Mouse (Mus musculus): ENCODE measurements at regions not wholly inside any gene's neighbourhood (a gene's known extent, or its start where the extent isn't known, plus 50 kb on each side); places are given as distances from the start of the nearest gene placed in this dataset.

DNA sequence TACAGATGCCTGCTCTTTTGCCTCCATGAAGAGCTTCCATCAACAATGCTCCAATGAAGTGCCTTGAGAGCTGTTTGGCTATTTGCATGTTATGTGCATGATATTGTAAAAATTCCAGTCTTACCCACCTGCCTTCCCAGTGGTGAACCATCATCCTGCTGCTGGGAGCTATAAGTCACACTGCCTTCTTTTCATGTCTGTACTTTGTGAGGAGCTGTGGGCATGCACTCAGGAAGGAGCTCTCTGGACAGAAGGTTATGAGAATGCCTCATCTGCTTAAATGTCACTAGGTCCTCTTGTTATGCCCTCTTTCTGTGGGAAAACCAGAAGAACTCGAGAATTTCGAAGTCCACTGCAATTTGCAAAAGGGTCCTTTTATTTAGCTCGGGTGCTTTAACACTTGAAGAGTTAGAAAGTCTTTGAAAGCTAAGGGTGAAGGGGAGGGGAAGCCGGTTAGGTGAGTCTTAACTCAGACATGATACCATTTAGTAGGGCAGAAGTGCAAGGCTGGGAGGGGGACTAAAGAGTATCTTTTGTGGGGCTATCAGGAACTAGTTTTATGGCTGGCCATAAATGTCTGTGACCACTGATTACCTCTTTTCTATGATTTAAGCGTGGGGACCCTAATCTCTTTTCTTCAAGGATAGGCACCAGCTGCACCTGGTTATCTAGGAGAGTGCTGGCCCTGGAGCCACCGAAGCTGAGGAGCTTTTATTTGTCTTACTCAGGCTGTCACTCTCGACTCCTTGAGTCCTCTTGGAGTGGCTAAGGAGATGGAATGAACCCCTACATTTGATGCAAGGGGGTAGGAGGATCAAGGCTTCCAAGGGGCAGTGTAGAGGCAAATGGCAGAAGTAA lies 144.8 kb downstream of the Csl start:
- Histone ChIP-seq H3K4me1 (ENCODE audit: control insufficient read depth in 1 of 2, insufficient read depth in 2 of 2, low read length in 2 of 2) (no peaks in the 10 kb centered on the region), H3K27me3 (ENCODE audit: control insufficient read depth in 1 of 2, insufficient read depth in 2 of 2, low read length in 2 of 2) (no peaks in the 10 kb centered on the region), H3K9ac (ENCODE audit: control insufficient read depth, low read depth, low read length, poor library complexity, severe bottlenecking) (no peak overlapping the region), H3K9me3 (replicated peaks; ENCODE audit: insufficient read depth, low read length) (no peaks in the 10 kb centered on the region), H3K79me2 (ENCODE audit: control insufficient read depth, insufficient read depth, low read length, poor library complexity) (no peaks in the 10 kb centered on the region), H3K36me3 (ENCODE audit: control insufficient read depth in 1 of 2, insufficient read depth in 2 of 2, low read length in 2 of 2) (no peaks in the 10 kb centered on the region), H3K4me3 (ENCODE audit: control insufficient read depth in 1 of 2, insufficient read depth in 1 of 2, low read depth in 2 of 2, low read length in 2 of 2) (no peak overlapping the region), H3K27ac (ENCODE audit: control insufficient read depth, low read depth, low read length) (no peak overlapping the region)
- DNase-seq (ENCODE audit: low read depth, low spot score), result no peak
- no peak for TF ChIP-seq NELFE (IDR thresholded peaks at IDR 0.05; ENCODE audit: low read depth, low read length)
- no peak for TF ChIP-seq NRF1 (IDR thresholded peaks at IDR 0.05; ENCODE audit: insufficient read depth, low read depth, low read length, poor library complexity, severe bottlenecking)
- TF ChIP-seq BHLHE40 (IDR thresholded peaks at IDR 0.05; ENCODE audit: borderline replicate concordance, low read depth, low read length), result no peak
- TF ChIP-seq EP300 (IDR thresholded peaks at IDR 0.05; ENCODE audit: low read depth in 1 of 2, low read length in 2 of 2), result no peak
- TF ChIP-seq CHD1 (IDR thresholded peaks at IDR 0.05; ENCODE audit: low read depth, low read length), result no peak
- no peak for TF ChIP-seq POLR2AphosphoS5 (IDR thresholded peaks at IDR 0.05; ENCODE audit: borderline replicate concordance, low read depth, low read length)
- no peak for TF ChIP-seq MAX (IDR thresholded peaks at IDR 0.05; ENCODE audit: low read length)
- no peak for TF ChIP-seq USF2 (IDR thresholded peaks at IDR 0.05; ENCODE audit: borderline replicate concordance in 1 of 2, insufficient read depth in 1 of 2, low read depth in 1 of 2, low read length in 2 of 2)
- TF ChIP-seq GABPA (IDR thresholded peaks at IDR 0.05; ENCODE audit: low read depth, low read length), result no peak
- TF ChIP-seq CHD2 (IDR thresholded peaks at IDR 0.05; ENCODE audit: low read length), result no peak
- TF ChIP-seq MXI1 (IDR thresholded peaks at IDR 0.05; ENCODE audit: low read depth, low read length), result no peak
- TF ChIP-seq MYB (IDR thresholded peaks at IDR 0.05; ENCODE audit: low read depth, low read length), result no peak
- no peak for TF ChIP-seq POLR2A (IDR thresholded peaks at IDR 0.05; ENCODE audit: control insufficient read depth in 1 of 2, insufficient read depth in 1 of 2, low read depth in 1 of 2, low read length in 2 of 2, poor library complexity in 1 of 2)
- no peak for TF ChIP-seq SMC3 (IDR thresholded peaks at IDR 0.05; ENCODE audit: low read depth, low read length)
- no peak for TF ChIP-seq MAZ (IDR thresholded peaks at IDR 0.05; ENCODE audit: low read depth, low read length)
- no peak for TF ChIP-seq TCF12 (IDR thresholded peaks at IDR 0.05; ENCODE audit: low read depth, low read length)
- no peak for TF ChIP-seq ZNF384 (IDR thresholded peaks at IDR 0.05; ENCODE audit: low read depth, low read length)
- no peak for TF ChIP-seq CTCF (IDR thresholded peaks at IDR 0.05 in 2 of 3, conservative IDR thresholded peaks at IDR 0.05 in 1 of 3; ENCODE audit: control insufficient read depth in 1 of 3, insufficient read depth in 1 of 3, low read depth in 2 of 3, low read length in 3 of 3, poor library complexity in 1 of 3, severe bottlenecking in 1 of 3)
- no peak for TF ChIP-seq MEF2A (IDR thresholded peaks at IDR 0.05; ENCODE audit: extremely low read depth, insufficient replicate concordance, low read depth, low read length, poor library complexity, severe bottlenecking)
- no peak for TF ChIP-seq GATA1 (IDR thresholded peaks at IDR 0.05; ENCODE audit: low read depth, low read length)

Data from MEL (cell line).